Mouse (Mus musculus): ENCODE data around the gene Dda1. TPM values are rescaled to one million over a fixed set of nuclear protein-coding genes. Genes with fewer than 3 reads are reported as not detected.
A peak's percentile ranks its signal among the peaks of the same experiment; 100 is the strongest.

Dda1 gene
- polyA plus RNA-seq, 1 experiment from 2014 or later, result 231 TPM

DNA sequence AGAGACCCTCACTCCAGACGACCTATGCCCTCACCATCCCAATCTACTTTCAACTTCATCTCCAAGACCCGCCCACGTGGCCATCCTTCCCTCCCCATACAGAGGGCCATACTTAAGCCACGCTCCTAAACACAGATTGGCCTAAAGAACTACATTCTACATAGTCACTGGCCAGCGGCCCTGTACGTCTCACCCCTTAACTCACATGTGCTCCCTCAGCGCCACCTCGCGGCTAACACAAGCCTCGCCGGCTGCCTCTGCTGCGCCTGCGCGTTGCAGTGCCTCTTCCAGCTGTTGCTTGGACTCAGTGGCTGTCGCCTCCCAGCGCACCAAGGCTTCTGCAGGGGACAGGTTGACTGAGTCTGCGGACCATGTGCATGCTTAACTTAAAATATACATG lies 52.6 kb downstream of the Dda1 start:
- no peak overlapping the region for H3K27ac ChIP-seq (replicated peaks)
- WGBS, result 7% methylated on average over 17 of the region's 17 CpGs
- no peak overlapping the region for H3K9ac ChIP-seq
- ATAC-seq (ENCODE audit: low read depth), result peak; percentile 81
- H3K4me1 ChIP-seq (replicated peaks), result peaks cover 29% of the 10 kb centered on the region
- no peaks in the 10 kb centered on the region for H3K36me3 ChIP-seq
- H3K4me3 ChIP-seq, result no peak overlapping the region
- H3K9me3 ChIP-seq, result no peaks in the 10 kb centered on the region
- peak overlapping the region; percentile 27; the same call in 1 of the 2 replicates for H3K4me2 ChIP-seq
- H3K27me3 ChIP-seq, result peaks cover 50% of the 10 kb centered on the region

DNA sequence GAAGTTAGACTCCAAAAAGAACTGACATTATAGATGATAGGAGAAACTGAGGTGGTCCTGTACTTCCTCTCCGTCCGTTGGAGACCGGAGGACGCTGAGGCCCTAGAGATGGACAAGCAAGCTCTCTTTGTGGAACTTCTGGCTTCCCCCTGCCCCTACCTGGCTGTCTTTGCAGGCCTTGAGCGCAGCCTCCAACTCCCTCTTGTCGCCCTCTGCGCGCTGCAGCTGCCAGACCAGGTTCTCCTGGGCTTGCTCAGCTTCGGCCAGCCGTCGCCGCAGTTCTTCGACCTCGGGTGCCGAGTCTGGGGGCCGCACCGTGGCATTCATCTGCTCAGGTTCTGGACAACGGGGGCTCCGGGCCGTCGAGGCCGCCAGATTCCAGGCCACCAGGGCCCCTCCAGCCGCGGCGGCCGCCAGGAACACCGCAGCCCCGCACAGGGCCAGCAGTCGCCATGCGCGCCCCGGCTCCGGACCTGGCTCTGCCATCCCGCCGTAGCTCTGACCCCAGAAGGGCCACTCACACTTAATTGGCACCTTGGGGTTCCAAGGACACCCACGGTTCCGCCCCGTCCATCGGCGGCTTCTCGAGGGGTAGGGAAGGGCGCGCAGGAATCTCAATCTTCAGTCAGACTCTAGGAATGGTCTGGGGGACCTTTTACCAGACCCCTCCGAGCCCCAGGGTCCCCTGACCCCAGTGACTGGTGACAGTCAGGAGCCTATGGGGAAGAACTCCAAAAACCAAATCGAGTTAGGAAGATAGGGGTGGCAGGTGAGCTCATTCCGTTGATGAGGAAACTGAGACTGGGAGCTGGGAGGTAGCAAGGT lies 56.4 kb downstream of the Dda1 start, which contains the start of gene Ccdc194:
Gene Ccdc194 (minus strand): TSS at position 486 of the 825 bp plus-strand sequence.
- H3K4me3 ChIP-seq, result no peak within 1 kb of the TSS

More for the DNA sequence above, 56.4 kb downstream of the Dda1 start, which contains the start of gene Ccdc194:
- 9% methylated on average over 46 of the region's 46 CpGs for WGBS
- Histone ChIP-seq H3K9ac (0 out of 2 replicates have a peak within 1 kb of the TSS, but pooled peaks have one; percentile 17), H3K9me3 (no peaks in the 10 kb centered on the region), H3K27me3 (peaks cover 66% of the 10 kb centered on the region), H3K4me1 (replicated peaks) (peaks cover 22% of the 10 kb centered on the region), H3K27ac (replicated peaks) (0 out of 2 replicates have a peak within 1 kb of the TSS, but pooled peaks have one; percentile 23), H3K4me2 (peak within 1 kb of the TSS; percentile 29), H3K36me3 (no peaks in the 10 kb centered on the region)
- no peak for ATAC-seq (ENCODE audit: low read depth)

Other genes with a start within 250 kb of the Dda1 start
- gene Myo9b, start 196.5 kb upstream of the Dda1 start, polyA plus RNA-seq (2015; fragmentation: Nextera tagmentation; extraction: Ambion mirVana), result 17.9 and 18.6 TPM in 2 replicates
- gene Haus8, start 196.3 kb upstream of the Dda1 start, polyA plus RNA-seq (2015; fragmentation: Nextera tagmentation; extraction: Ambion mirVana), result 51.9 and 64.3 TPM in 2 replicates
- 109 and 111 TPM in 2 replicates for gene Use1, start 102.4 kb upstream of the Dda1 start, polyA plus RNA-seq (2015; fragmentation: Nextera tagmentation; extraction: Ambion mirVana)
- gene Ocel1, start 97.9 kb upstream of the Dda1 start, polyA plus RNA-seq (2015; fragmentation: Nextera tagmentation; extraction: Ambion mirVana), result 4.3 and 6.0 TPM in 2 replicates
- 27.9 and 30.3 TPM in 2 replicates for gene Nr2f6, start 87.2 kb upstream of the Dda1 start, polyA plus RNA-seq (2015; fragmentation: Nextera tagmentation; extraction: Ambion mirVana)
- 6.1 and 7.3 TPM in 2 replicates for gene Ushbp1, start 73.4 kb upstream of the Dda1 start, polyA plus RNA-seq (2015; fragmentation: Nextera tagmentation; extraction: Ambion mirVana)
- 96.0 and 96.6 TPM in 2 replicates for gene Babam1, start 72.3 kb upstream of the Dda1 start, polyA plus RNA-seq (2015; fragmentation: Nextera tagmentation; extraction: Ambion mirVana)
- 8.2 and 8.4 TPM in 2 replicates for gene Ankle1, start 63.2 kb upstream of the Dda1 start, polyA plus RNA-seq (2015; fragmentation: Nextera tagmentation; extraction: Ambion mirVana)
- 127 and 145 TPM in 2 replicates for gene Abhd8, start 5.5 kb upstream of the Dda1 start, polyA plus RNA-seq (2015; fragmentation: Nextera tagmentation; extraction: Ambion mirVana)
- 208 and 237 TPM in 2 replicates for gene Mrpl34, start 4.2 kb upstream of the Dda1 start, polyA plus RNA-seq (2015; fragmentation: Nextera tagmentation; extraction: Ambion mirVana)
- 6.1 and 7.8 TPM in 2 replicates for gene Ano8, start 16.8 kb downstream of the Dda1 start, polyA plus RNA-seq (2015; fragmentation: Nextera tagmentation; extraction: Ambion mirVana)
- 12.0 and 15.5 TPM in 2 replicates for gene Gtpbp3, start 18.9 kb downstream of the Dda1 start, polyA plus RNA-seq (2015; fragmentation: Nextera tagmentation; extraction: Ambion mirVana)
- gene Plvap, start 42.6 kb downstream of the Dda1 start, polyA plus RNA-seq (2015; fragmentation: Nextera tagmentation; extraction: Ambion mirVana), result 20.8 and 22.2 TPM in 2 replicates
- gene Ccdc194, start 56.5 kb downstream of the Dda1 start, polyA plus RNA-seq (2015; fragmentation: Nextera tagmentation; extraction: Ambion mirVana), result 0.17 and 0.24 TPM in 2 replicates
- gene Bst2, start 68.3 kb downstream of the Dda1 start, polyA plus RNA-seq (2015; fragmentation: Nextera tagmentation; extraction: Ambion mirVana), result 16.0 and 23.4 TPM in 2 replicates
- gene Mvb12a, start 73.7 kb downstream of the Dda1 start, polyA plus RNA-seq (2015; fragmentation: Nextera tagmentation; extraction: Ambion mirVana), result 56.2 and 60.7 TPM in 2 replicates
- gene Tmem221, start 89.7 kb downstream of the Dda1 start, polyA plus RNA-seq (2015; fragmentation: Nextera tagmentation; extraction: Ambion mirVana), result 0.25 TPM in 1 of 2 replicates, not detected in the other
- gene Nxnl1, start 97.4 kb downstream of the Dda1 start, polyA plus RNA-seq (2015; fragmentation: Nextera tagmentation; extraction: Ambion mirVana), result not detected in 2 replicates
- 81.7 and 82.0 TPM in 2 replicates for gene Slc27a1, start 99.7 kb downstream of the Dda1 start, polyA plus RNA-seq (2015; fragmentation: Nextera tagmentation; extraction: Ambion mirVana)
- gene Pgls, start 123.0 kb downstream of the Dda1 start, polyA plus RNA-seq (2015; fragmentation: Nextera tagmentation; extraction: Ambion mirVana), result 191 and 213 TPM in 2 replicates
- 7.8 and 8.5 TPM in 2 replicates for gene Fam129c, start 128.4 kb downstream of the Dda1 start, polyA plus RNA-seq (2015; fragmentation: Nextera tagmentation; extraction: Ambion mirVana)
- gene Colgalt1, start 141.8 kb downstream of the Dda1 start, polyA plus RNA-seq (2015; fragmentation: Nextera tagmentation; extraction: Ambion mirVana), result 66.8 and 67.2 TPM in 2 replicates
- gene Unc13a, start 202.6 kb downstream of the Dda1 start, polyA plus RNA-seq (2015; fragmentation: Nextera tagmentation; extraction: Ambion mirVana), result 16.6 and 17.7 TPM in 2 replicates
- 3.9 and 4.0 TPM in 2 replicates for gene Jak3, start 207.1 kb downstream of the Dda1 start, polyA plus RNA-seq (2015; fragmentation: Nextera tagmentation; extraction: Ambion mirVana)
- gene Insl3, start 220.0 kb downstream of the Dda1 start, polyA plus RNA-seq (2015; fragmentation: Nextera tagmentation; extraction: Ambion mirVana), result 0.46 and 1.0 TPM in 2 replicates
- gene B3gnt3, start 232.6 kb downstream of the Dda1 start, polyA plus RNA-seq (2015; fragmentation: Nextera tagmentation; extraction: Ambion mirVana), result 0.42 and 0.59 TPM in 2 replicates

Data from neural tube, embryonic 13.5 days (tissue).